Mouse (Mus musculus): ENCODE measurements at regions not wholly inside any gene's neighbourhood (a gene's known extent, or its start where the extent isn't known, plus 50 kb on each side); places are given as distances from the start of the nearest gene placed in this dataset.
A peak's percentile ranks its signal among the peaks of the same experiment; 100 is the strongest.

DNA sequence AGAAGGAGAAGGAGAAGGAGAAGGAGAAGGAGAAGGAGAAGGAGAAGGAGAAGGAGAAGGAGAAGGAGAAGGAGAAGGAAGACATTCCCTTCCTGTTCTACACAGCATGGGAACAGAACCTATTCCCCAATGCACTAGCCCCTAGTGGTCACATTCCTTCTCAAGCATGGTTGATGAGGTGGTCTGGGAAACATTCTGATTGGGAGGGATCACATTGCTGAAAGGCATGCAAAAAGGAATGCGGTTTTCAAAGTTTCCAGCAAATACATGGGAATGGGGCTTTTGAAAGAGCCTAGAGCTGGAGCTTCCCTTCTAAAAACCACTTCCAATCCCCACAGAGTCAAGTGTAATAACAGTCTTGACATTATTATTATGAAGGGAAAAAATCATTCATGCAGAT, 197.5 kb downstream of the Efcab1 start:
- TF ChIP-seq CTCF (IDR thresholded peaks at IDR 0.05) = no peak
- TF ChIP-seq EP300 (IDR thresholded peaks at IDR 0.05; ENCODE audit: insufficient read depth, low read depth, low read length) = no peak
- TF ChIP-seq POLR2A (IDR thresholded peaks at IDR 0.05; ENCODE audit: insufficient read depth, low read depth, low read length) = no peak
- no peaks in the 10 kb centered on the region for H3K79me2 ChIP-seq (replicated peaks; ENCODE audit: control insufficient read depth, insufficient read depth, low read length)
- no peak overlapping the region for H3K4me3 ChIP-seq
- H3K9ac ChIP-seq (ENCODE audit: low read depth, low read length) = no peak overlapping the region
- H3K4me1 ChIP-seq (ENCODE audit: control insufficient read depth, insufficient read depth, low read length) = no peaks in the 10 kb centered on the region
- H3K27ac ChIP-seq = no peak overlapping the region
- H3K27me3 ChIP-seq (ENCODE audit: control insufficient read depth, insufficient read depth, low read length) = no peaks in the 10 kb centered on the region
- no peaks in the 10 kb centered on the region for H3K36me3 ChIP-seq (ENCODE audit: control insufficient read depth, insufficient read depth, low read length)
- no peak for DNase-seq
- 45% methylated on average over 1 of the region's 1 CpGs for WGBS
- intact Hi-C loops (cut with DNase I) = no loop called here

- intact Hi-C loops (cut with DNase I) = no loop called here
- TF ChIP-seq CTCF (IDR thresholded peaks at IDR 0.05) (peak; percentile 49), EP300 (IDR thresholded peaks at IDR 0.05; ENCODE audit: insufficient read depth, low read depth, low read length) (no peak)
- Histone ChIP-seq H3K9ac (ENCODE audit: low read depth, low read length) (no peak overlapping the region), H3K79me2 (replicated peaks; ENCODE audit: control insufficient read depth, insufficient read depth, low read length) (no peaks in the 10 kb centered on the region), H3K4me3 (no peak overlapping the region), H3K36me3 (ENCODE audit: control insufficient read depth, insufficient read depth, low read length) (no peaks in the 10 kb centered on the region), H3K27ac (no peak overlapping the region), H3K4me1 (ENCODE audit: control insufficient read depth, insufficient read depth, low read length) (no peaks in the 10 kb centered on the region), H3K27me3 (ENCODE audit: control insufficient read depth, insufficient read depth, low read length) (no peaks in the 10 kb centered on the region)
- no peak for DNase-seq
- WGBS = 80% methylated on average over 1 of the region's 1 CpGs
Measured at GRCm38 (mm10) chr16:15107234-15107633, 200.8 kb downstream of the Efcab1 start.

DNA sequence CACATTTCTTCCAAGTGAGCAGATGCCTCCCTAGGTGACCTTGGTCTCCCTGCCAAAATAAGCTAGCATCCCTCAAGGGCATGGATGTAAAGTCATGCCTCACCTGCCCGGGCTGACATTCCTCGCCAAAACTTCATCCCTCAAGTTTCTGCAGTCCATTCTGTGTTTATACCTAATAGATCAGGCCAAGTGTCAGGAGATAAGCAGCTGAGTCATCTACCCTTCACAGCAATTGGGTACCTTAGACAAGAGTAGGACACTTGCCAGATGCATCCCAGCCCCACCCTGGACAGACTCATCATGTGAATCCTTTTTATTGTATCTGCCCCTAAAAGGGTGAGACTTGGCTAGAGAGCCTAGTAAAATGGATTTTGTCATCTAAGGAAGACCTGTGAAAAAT, 204.1 kb upstream of the Gm21897 start:
- no peak for DNase-seq
- Histone ChIP-seq H3K4me1 (ENCODE audit: control insufficient read depth, insufficient read depth, low read length) (no peaks in the 10 kb centered on the region), H3K27me3 (ENCODE audit: control insufficient read depth, insufficient read depth, low read length) (no peaks in the 10 kb centered on the region), H3K79me2 (replicated peaks; ENCODE audit: control insufficient read depth, insufficient read depth, low read length) (no peaks in the 10 kb centered on the region), H3K9ac (ENCODE audit: low read depth, low read length) (no peak overlapping the region), H3K27ac (no peak overlapping the region), H3K4me3 (no peak overlapping the region), H3K36me3 (ENCODE audit: control insufficient read depth, insufficient read depth, low read length) (no peaks in the 10 kb centered on the region)
- WGBS = 75% methylated on average over 2 of the region's 2 CpGs
- intact Hi-C loops (cut with DNase I) = no loop called here
- TF ChIP-seq CTCF (IDR thresholded peaks at IDR 0.05) (no peak), POLR2A (IDR thresholded peaks at IDR 0.05; ENCODE audit: insufficient read depth, low read depth, low read length) (no peak), EP300 (IDR thresholded peaks at IDR 0.05; ENCODE audit: insufficient read depth, low read depth, low read length) (no peak)

DNA sequence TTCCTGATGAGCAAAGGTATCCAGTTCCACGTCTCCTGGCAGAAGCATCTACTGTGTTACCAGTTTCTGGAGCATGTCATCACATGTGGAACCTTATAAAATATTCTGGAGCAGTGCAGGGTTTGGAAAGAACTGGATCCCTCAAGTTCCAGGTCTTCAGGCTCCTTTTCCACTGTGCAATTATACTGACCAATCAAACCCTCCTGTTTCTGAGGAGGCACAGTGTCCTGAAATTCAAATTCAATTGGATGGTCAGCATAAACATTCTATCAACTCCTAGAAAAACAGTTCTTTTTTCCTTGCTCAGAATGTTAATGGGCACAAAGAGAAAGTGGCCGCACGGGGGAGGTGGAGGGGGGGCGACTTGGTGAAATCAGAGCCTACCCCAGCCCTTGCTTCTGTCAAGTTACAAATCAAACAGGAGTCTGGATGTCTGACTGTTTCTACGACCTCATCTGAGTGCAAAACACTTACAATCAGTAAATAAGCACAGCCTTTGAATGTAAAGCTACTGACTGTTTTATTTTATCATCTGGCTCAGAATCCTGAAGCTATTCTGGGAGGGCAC, 203.2 kb upstream of the Gm21897 start:
- H3K9ac ChIP-seq (ENCODE audit: low read depth, low read length) = no peak overlapping the region
- TF ChIP-seq CTCF (IDR thresholded peaks at IDR 0.05) (no peak), POLR2A (IDR thresholded peaks at IDR 0.05; ENCODE audit: insufficient read depth, low read depth, low read length) (no peak), EP300 (IDR thresholded peaks at IDR 0.05; ENCODE audit: insufficient read depth, low read depth, low read length) (no peak)
- 29% methylated on average over 5 of the region's 5 CpGs for WGBS

GRCm38 (mm10) chr16:15114574-15115230, 202.6 kb upstream of the Gm21897 start:
- Histone ChIP-seq H3K9ac (ENCODE audit: low read depth, low read length) (no peak overlapping the region), H3K4me1 (ENCODE audit: control insufficient read depth, insufficient read depth, low read length) (no peaks in the 10 kb centered on the region), H3K4me3 (no peak overlapping the region), H3K36me3 (ENCODE audit: control insufficient read depth, insufficient read depth, low read length) (no peaks in the 10 kb centered on the region), H3K27me3 (ENCODE audit: control insufficient read depth, insufficient read depth, low read length) (no peaks in the 10 kb centered on the region), H3K79me2 (replicated peaks; ENCODE audit: control insufficient read depth, insufficient read depth, low read length) (no peaks in the 10 kb centered on the region), H3K27ac (no peak overlapping the region)
- intact Hi-C loops (cut with DNase I) = no loop called here
- no peak for TF ChIP-seq CTCF (IDR thresholded peaks at IDR 0.05)
- no peak for TF ChIP-seq EP300 (IDR thresholded peaks at IDR 0.05; ENCODE audit: insufficient read depth, low read depth, low read length)
- no peak for TF ChIP-seq POLR2A (IDR thresholded peaks at IDR 0.05; ENCODE audit: insufficient read depth, low read depth, low read length)
- 46% methylated on average over 4 of the region's 4 CpGs for WGBS
- DNase-seq = no peak

More for the DNA sequence above, 203.2 kb upstream of the Gm21897 start:
- Histone ChIP-seq H3K4me1 (ENCODE audit: control insufficient read depth, insufficient read depth, low read length) (no peaks in the 10 kb centered on the region), H3K36me3 (ENCODE audit: control insufficient read depth, insufficient read depth, low read length) (no peaks in the 10 kb centered on the region), H3K27me3 (ENCODE audit: control insufficient read depth, insufficient read depth, low read length) (no peaks in the 10 kb centered on the region), H3K27ac (no peak overlapping the region), H3K4me3 (no peak overlapping the region), H3K79me2 (replicated peaks; ENCODE audit: control insufficient read depth, insufficient read depth, low read length) (no peaks in the 10 kb centered on the region)
- DNase-seq = no peak
- intact Hi-C loops (cut with DNase I) = no loop called here

- intact Hi-C loops (cut with DNase I) = no loop called here
Measured at GRCm38 (mm10) chr16:15115386-15115785, 201.9 kb upstream of the Gm21897 start.

More at GRCm38 (mm10) chr16:15115386-15115785, 201.9 kb upstream of the Gm21897 start:
- Histone ChIP-seq H3K79me2 (replicated peaks; ENCODE audit: control insufficient read depth, insufficient read depth, low read length) (no peaks in the 10 kb centered on the region), H3K36me3 (ENCODE audit: control insufficient read depth, insufficient read depth, low read length) (no peaks in the 10 kb centered on the region), H3K27ac (no peak overlapping the region), H3K27me3 (ENCODE audit: control insufficient read depth, insufficient read depth, low read length) (no peaks in the 10 kb centered on the region), H3K4me1 (ENCODE audit: control insufficient read depth, insufficient read depth, low read length) (no peaks in the 10 kb centered on the region), H3K4me3 (no peak overlapping the region), H3K9ac (ENCODE audit: low read depth, low read length) (no peak overlapping the region)
- WGBS = 47% methylated on average over 2 of the region's 2 CpGs
- no peak for TF ChIP-seq CTCF (IDR thresholded peaks at IDR 0.05)
- no peak for TF ChIP-seq POLR2A (IDR thresholded peaks at IDR 0.05; ENCODE audit: insufficient read depth, low read depth, low read length)
- TF ChIP-seq EP300 (IDR thresholded peaks at IDR 0.05; ENCODE audit: insufficient read depth, low read depth, low read length) = no peak
- no peak for DNase-seq

Data from heart, adult 2 months (tissue).